Mouse (Mus musculus): ENCODE results near the gene Asphd2.
"Not testable (repeated sequence)": the region's sequence is repeated elsewhere in the genome, so short reads cannot be mapped to it uniquely, and the experiment has no call there.

Gene Asphd2

DNA sequence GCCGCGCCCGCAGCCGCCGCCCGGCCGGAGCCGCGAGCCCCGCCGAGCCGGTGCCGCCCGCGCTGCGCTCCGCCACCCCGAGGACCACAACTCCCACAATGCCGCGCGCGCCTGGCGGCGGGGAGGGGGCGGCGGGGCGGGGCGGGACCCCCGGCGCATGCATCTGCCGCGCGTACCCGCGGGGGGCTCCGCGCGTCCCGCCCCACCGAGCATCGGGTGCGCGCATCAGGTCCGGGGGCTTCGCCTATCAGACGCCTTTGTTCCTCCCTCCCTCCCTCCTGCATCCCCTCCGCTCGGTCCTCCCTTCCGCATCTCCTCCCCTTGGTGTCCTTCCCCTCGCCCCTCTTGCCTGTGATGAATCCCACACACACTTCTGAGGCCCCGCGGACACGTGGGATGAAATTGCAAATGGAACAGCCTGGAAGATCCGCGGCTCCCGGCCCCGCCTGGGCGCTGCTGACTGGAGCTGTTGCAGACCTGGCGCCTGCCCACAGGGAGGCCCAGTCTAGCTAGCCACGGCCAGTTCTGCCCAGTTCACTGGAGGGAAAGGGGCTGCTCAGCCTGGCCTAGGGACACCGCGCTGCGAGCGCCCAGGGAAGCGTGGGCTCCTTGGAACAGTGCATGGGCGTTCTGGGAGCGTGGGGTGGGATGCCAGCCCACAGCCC, at the start of gene Asphd2:
Asphd2 (minus strand) TSS at position 88 of the 665 bp plus-strand sequence.
- in situ Hi-C loops (cut with MseI, MboI): no loop called here

DNA sequence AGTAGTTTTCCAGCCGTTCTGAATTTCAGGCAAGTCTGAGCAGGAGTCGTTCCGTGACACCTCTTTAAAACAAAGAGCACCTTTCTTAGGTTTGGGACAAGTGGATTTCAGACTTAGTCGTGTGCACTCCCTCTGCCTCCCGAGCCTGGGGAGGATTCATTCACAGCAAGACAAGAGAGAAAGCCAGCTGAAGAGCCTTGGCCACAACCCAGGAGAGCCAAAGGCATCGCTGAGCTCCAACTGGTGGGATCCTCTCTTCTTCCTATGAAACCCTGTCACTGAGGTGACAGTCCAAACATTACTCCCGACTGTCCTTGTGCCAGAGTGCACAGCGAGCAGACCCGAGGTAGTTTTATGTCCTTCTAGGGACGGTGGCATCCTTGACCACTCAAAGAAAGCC, 43.9 kb upstream of the Asphd2 start:
- in situ Hi-C loops (cut with MseI, MboI): no loop called here

GRCm38 (mm10) chr5:112433004-112433403, 38.3 kb upstream of the Asphd2 start:
- in situ Hi-C loops (cut with MseI, MboI): no loop called here

GRCm38 (mm10) chr5:112432033-112432432, 37.4 kb upstream of the Asphd2 start:
- in situ Hi-C loops (cut with MseI, MboI): no loop called here

DNA sequence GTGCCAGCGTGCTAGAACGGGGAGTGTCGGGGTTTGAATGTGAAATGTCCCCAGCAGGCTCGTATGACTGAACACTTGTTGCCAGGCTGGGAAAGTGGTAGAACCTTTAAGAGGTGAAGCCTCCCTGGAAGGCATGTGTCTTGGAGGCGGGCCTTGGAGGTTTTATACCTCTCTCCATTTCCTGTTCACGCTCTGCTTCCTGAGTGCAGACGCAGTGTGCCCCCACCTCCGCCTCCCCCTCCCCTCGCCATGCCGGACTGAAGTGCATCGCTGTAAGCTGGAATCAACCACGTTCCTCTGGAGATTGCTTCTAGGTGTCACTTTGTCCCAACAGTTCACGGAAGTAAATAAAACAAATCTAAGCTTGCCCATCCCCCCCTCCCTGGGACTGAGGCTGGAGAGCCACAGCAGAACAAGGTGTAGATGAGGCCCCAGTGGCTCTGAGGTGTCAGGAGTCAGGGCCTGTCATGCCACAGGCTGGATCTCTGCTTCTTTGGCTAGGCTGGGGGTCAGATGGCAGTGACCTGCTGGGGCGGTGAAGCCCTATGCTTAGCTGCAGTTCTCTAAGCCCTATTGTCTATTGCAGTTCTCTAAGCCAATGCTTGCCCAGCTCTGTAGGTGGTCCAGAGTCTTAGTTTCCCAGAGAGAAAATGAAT, 36.6 kb upstream of the Asphd2 start:
- in situ Hi-C loops (cut with MseI, MboI): no loop called here

- in situ Hi-C loops (cut with MseI, MboI): loop anchor here (5.0 to 10.0 kb wide), 2 partner anchors 184 to 187 kb away; no protein-coding TSS in a partner anchor
Observed at GRCm38 (mm10) chr5:112428944-112429343, 34.3 kb upstream of the Asphd2 start.

DNA sequence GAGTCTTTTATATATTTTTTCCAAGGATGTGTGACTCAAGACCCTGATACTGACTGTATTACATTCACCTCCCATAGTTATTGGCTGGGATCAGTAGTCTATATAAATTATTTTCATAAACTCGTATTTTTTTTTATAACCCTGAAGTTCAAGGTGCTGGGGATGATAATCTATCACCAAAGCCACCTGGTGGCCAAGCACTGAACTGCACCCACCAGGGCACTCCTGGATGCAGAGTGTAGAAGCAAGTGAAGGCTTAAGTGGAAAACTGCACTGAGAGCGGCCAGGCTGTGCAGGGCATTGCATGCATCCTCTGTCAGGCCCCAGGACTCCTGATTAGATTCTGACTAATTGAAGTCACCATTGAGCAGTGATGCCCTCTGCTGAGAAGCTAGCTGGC, 32.6 kb upstream of the Asphd2 start:
- in situ Hi-C loops (cut with MseI, MboI): loop anchor here (5.0 to 10.0 kb wide), 2 partner anchors 182 to 185 kb away; no protein-coding TSS in a partner anchor

GRCm38 (mm10) chr5:112426635-112427034, 32.0 kb upstream of the Asphd2 start:
- in situ Hi-C loops (cut with MseI, MboI): loop anchor here (5.0 to 10.0 kb wide), 2 partner anchors 182 to 184 kb away; no protein-coding TSS in a partner anchor

DNA sequence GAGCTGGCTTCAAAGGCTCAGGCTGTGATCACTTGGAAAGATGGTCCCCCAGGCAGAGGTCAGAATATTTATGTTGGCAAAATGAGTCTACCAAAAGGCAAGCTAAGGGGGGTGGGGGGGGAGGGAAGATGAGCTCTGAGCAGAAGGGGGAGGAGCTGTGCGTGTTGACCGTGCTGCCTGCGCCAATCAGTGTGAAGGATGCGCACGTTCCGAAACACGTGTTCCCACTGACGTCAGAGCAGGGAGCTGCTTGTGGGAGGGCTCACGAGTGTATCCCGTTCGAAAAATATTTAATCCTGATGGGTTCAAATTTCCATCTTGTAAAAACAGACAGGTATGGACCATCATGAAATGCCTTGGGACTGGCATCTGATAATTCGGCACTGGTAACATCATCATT, 24.9 kb upstream of the Asphd2 start:
- in situ Hi-C loops (cut with MseI, MboI): no loop called here

GRCm38 (mm10) chr5:112418023-112418422, 23.4 kb upstream of the Asphd2 start:
- in situ Hi-C loops (cut with MseI, MboI): no loop called here

DNA sequence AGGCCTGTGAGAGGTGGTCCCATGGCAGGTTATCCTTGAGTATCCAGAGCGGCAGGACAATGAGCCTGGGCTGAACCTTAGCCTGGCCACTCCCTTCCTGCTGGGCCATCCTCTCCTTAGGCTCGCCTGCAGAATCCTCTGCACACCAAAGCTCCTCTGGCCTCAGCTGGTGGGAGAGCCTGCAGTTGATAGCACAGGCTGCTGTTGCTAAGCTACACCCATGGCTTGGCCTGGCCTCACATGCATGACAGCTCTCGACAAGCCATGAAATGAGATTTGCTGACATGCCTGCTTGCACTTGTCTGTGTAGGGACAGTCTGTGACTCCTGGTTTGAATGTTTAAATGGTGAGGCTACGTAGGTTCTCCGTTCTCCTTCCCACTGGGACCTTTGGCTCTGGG, 22.0 kb upstream of the Asphd2 start:
- in situ Hi-C loops (cut with MseI, MboI): no loop called here

DNA sequence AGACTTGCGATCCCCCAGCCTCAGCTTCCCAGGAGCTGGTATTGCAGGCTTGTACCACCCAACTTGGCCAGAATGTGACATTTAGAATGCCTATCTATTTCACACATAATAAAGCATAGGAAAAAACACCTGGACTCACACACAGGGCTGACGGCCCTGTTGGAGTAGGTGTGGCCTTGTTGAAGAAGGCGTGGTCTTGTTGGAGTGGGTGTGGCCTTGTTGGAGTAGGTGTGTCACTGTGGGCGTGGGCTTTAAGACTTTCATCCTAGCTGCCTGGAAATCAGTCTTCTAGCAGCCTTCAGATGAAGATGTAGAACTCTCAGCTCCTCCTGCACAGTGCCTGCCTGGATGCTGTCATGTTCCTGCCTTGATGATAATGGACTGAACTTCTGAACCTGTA, 18.1 kb upstream of the Asphd2 start:
- in situ Hi-C loops (cut with MseI, MboI): not testable (repeated sequence)

DNA sequence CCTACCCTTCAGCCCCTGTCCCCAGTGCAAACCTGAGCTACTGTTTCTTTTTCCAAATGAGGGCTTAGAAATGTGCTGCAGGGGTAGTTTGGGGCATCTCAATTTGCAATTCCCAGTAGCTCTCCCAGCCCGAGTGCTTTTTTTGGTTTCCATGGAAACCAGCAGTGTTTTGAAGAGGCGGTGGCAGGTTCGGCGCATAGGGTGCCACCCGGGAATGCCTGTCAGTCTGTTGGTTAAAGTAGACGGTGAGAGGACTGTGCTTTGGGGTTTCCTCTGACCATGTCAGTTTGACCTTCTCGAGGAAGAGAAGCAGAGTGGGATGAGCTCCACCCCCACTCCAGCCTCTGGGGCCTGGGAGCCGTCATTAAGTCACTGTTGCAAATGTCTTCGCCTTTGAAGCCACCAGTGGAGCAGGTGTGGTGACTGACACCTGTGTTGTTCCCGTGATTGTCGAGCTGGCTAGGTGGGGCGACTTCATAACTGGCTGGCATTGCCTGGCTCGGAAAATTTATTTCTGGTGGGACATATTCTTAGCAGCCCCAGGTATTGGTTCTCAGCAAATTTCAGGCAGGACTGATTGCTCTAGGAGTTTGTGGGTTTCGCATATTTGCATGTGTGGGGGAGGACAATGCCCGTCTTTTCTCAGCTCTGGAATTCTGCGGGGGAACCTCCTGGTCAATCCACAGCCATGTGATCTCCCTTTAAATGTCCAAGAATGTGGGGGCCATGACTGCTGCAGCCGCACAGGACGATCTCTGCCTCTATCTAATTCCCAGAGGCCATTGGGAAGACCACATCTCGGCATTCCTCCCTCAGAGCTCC, 17.1 kb upstream of the Asphd2 start:
- in situ Hi-C loops (cut with MseI, MboI): no loop called here

DNA sequence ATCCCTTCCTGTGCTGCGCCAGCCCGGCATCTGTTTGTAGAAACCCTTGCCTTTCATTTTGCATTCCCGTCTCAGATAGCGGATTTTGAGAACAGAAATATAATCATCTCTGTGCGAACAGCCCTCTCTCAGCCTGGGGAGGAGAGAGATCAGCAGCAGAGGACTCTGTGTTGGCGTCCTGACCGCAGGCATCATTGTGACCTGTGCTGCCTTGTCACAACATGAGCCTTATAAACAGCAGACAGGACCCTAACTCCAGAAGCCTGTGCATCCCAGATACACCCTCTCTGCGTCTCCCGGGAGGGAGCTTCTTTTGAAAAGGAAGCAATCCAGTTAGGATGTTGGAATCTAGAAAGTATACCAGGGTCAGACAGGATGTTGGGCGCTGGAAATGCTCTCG, 16.4 kb upstream of the Asphd2 start:
- in situ Hi-C loops (cut with MseI, MboI): no loop called here

GRCm38 (mm10) chr5:112409274-112409673, 14.6 kb upstream of the Asphd2 start:
- in situ Hi-C loops (cut with MseI, MboI): no loop called here

- in situ Hi-C loops (cut with MseI, MboI): no loop called here
Observed at GRCm38 (mm10) chr5:112406017-112406416, 11.4 kb upstream of the Asphd2 start.

GRCm38 (mm10) chr5:112402437-112402836, 7.8 kb upstream of the Asphd2 start:
- in situ Hi-C loops (cut with MseI, MboI): no loop called here

DNA sequence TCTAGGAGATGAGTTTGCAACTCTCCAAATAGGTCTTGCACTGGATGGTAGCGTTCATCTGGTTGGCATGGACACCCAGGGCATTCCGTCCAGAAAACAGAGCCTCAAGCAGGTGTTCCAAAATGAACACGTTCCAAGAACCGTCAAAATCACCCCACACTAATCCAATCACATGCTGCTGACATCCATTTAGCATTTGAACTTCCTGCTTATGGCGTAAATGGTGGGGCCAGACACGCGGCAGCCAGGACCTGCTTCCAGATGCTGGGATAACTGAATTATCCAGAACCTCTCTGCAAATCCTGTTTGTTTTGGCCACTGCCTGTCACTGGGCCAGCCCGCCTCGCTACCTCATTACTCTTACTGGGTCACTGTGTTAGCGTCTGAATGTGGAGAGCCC, 4.6 kb upstream of the Asphd2 start:
- in situ Hi-C loops (cut with MseI, MboI): no loop called here

DNA sequence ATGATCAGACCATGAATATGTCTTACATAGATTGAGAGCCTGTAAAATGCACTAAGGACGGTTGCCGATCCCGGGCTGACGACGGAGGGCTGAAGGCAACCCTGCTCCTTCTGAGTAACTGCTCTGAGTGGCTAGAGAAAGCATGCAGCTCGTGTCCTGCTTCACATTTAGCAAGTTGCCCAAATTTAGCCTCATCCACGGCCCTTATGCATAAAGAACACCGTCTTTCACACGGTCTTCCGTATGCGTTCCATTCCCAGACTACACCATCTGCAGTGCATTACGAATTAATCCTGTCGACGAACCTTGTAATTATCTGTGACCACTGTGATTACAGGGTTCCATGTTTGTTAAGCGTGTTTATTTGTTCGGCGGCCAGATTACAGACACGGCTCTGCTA, 1.4 kb upstream of the Asphd2 start:
- in situ Hi-C loops (cut with MseI, MboI): no loop called here

DNA sequence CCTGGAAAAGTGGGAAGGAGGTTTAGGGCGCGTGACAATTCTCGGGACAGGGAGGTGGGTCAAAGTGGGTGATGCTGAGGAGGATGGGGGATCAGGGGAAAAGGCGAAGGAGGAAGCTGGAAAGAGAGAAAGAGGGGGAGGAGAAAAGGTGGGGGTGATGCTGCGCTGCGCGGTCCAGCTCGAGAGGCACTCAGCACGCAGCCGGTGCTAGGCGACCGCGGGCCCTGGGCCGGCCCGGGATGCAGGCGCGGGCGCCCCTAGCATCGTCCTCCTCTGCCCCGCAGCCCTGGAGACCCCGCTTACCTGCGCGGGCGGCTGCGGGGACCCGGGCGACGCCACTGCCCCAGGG, 277 bp downstream of the Asphd2 start:
- in situ Hi-C loops (cut with MseI, MboI): no loop called here

- in situ Hi-C loops (cut with MseI, MboI): no loop called here
Observed at GRCm38 (mm10) chr5:112393741-112394414, 788 bp downstream of the Asphd2 start.

All from mouse trophoblast stem cell (cell line).